Mouse (Mus musculus): Measurements from ENCODE around the gene Syn1. TPM values are rescaled to one million over a fixed set of nuclear protein-coding genes. Genes with fewer than 3 reads are reported as not detected.
A peak's percentile ranks its signal among the peaks of the same experiment; 100 is the strongest.

The Syn1 gene
- polyA plus RNA-seq, 1 experiment from 2014 or later, result 0.16 TPM

- TF ChIP-seq CTCF (IDR thresholded peaks at IDR 0.05; ENCODE audit: low read depth), result no peak
- Histone ChIP-seq H3K4me3 (replicated peaks; ENCODE audit: low read depth, low read length) (no peak overlapping the region), H3K27me3 (ENCODE audit: insufficient read depth, low read length) (no peaks in the 10 kb centered on the region), H3K27ac (peak overlapping the region; percentile 62), H3K4me2 (ENCODE audit: low read length) (peak overlapping the region; percentile 37; the same call in 1 of the 2 replicates), H3K9ac (ENCODE audit: low read depth, low read length) (no peak overlapping the region), H3K36me3 (ENCODE audit: insufficient read depth, low read length) (0 out of 2 replicates have a peak, but pooled peaks cover 5% of the 10 kb centered on the region), H3K9me3 (replicated peaks; ENCODE audit: low read length) (no peaks in the 10 kb centered on the region), H3K4me1 (replicated peaks; ENCODE audit: insufficient read depth, low read length) (no peaks in the 10 kb centered on the region)
- DNase-seq (ENCODE audit: low spot score) (peak; percentile 58), ATAC-seq (replicated peaks; ENCODE audit: low FRiP score, low read depth) (0 out of 2 replicates have a peak, but pooled peaks have one; percentile 8)
- WGBS, result 29% methylated on average over 2 of the region's 2 CpGs
Observed at GRCm38 (mm10) chrX:20847816-20848215, 73.0 kb downstream of the Syn1 start.

DNA sequence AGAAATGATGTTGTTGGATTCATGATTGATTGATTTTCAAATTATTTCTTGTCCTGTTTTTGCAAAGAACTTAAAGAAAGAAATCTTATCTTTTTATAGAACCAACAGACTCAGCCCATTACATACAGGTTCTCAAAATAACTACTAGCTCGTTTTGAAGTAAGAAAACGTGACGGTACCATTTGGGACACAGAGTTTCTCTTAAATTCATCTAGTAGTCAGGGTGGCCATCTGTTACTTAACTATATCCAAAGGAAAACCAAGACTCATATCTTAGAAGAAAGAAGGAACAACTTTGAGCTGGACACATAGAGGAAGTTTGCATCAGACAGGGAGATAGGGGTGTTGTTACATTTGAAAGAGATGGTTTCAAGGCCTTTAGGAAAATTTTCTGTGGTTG is 73.6 kb downstream of the Syn1 start:
- no peak for ATAC-seq (replicated peaks; ENCODE audit: low FRiP score, low read depth)

DNA sequence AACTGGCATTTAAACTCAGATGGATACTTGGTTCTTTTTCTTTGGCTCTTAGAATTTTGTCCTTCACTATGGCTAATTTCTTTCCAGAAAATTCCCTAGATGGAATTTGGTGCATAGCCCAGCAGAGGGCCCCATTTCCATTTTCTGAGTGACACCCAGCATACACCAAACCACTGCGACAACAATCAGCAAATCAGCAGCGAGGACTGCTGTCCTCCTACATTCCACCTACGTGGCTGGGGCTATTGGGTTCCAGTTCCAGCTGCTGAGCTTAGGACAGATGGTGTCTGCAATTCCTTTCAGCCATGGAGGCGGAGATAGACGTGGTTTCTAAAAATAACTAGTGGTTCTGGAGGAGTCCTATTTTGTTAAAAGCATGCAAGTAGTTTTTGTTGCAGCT is 91.9 kb downstream of the Syn1 start:
- DNase-seq (ENCODE audit: low spot score) (peak; percentile 90), ATAC-seq (replicated peaks; ENCODE audit: low FRiP score, low read depth) (peak; percentile 96)
- 20% methylated on average over 5 of the region's 5 CpGs for WGBS
- Histone ChIP-seq H3K4me2 (ENCODE audit: low read length) (no peak overlapping the region), H3K4me1 (replicated peaks; ENCODE audit: insufficient read depth, low read length) (no peaks in the 10 kb centered on the region), H3K27ac (no peak overlapping the region), H3K36me3 (ENCODE audit: insufficient read depth, low read length) (no peaks in the 10 kb centered on the region), H3K9ac (ENCODE audit: low read depth, low read length) (no peak overlapping the region), H3K4me3 (replicated peaks; ENCODE audit: low read depth, low read length) (no peak overlapping the region), H3K27me3 (ENCODE audit: insufficient read depth, low read length) (no peaks in the 10 kb centered on the region), H3K9me3 (replicated peaks; ENCODE audit: low read length) (no peaks in the 10 kb centered on the region)
- peak; percentile 70 for TF ChIP-seq CTCF (IDR thresholded peaks at IDR 0.05; ENCODE audit: low read depth)

More for the DNA sequence above, 73.6 kb downstream of the Syn1 start:
- H3K27ac ChIP-seq, result 0 out of 2 replicates have a peak overlapping the region, but pooled peaks have one; percentile 26
- 85% methylated on average over 3 of the region's 3 CpGs for whole genome bisulfite sequencing
- H3K9me3 ChIP-seq (replicated peaks; ENCODE audit: low read length), result no peaks in the 10 kb centered on the region
- no peak overlapping the region for H3K9ac ChIP-seq (ENCODE audit: low read depth, low read length)
- H3K4me3 ChIP-seq (replicated peaks; ENCODE audit: low read depth, low read length), result no peak overlapping the region
- no peak overlapping the region for H3K4me2 ChIP-seq (ENCODE audit: low read length)
- no peaks in the 10 kb centered on the region for H3K27me3 ChIP-seq (ENCODE audit: insufficient read depth, low read length)
- 0 out of 2 replicates have a peak, but pooled peaks cover 5% of the 10 kb centered on the region for H3K36me3 ChIP-seq (ENCODE audit: insufficient read depth, low read length)
- no peak for TF ChIP-seq CTCF (IDR thresholded peaks at IDR 0.05; ENCODE audit: low read depth)
- no peaks in the 10 kb centered on the region for H3K4me1 ChIP-seq (replicated peaks; ENCODE audit: insufficient read depth, low read length)
- no peak for DNase-seq (ENCODE audit: low spot score)

GRCm38 (mm10) chrX:20819708-20820426 is 100.9 kb downstream of the Syn1 start:
- no peaks in the 10 kb centered on the region for H3K36me3 ChIP-seq (ENCODE audit: insufficient read depth, low read length)
- H3K9me3 ChIP-seq (replicated peaks; ENCODE audit: low read length), result no peaks in the 10 kb centered on the region
- peak; percentile 59 for TF ChIP-seq CTCF (IDR thresholded peaks at IDR 0.05; ENCODE audit: low read depth)
- ATAC-seq (replicated peaks; ENCODE audit: low FRiP score, low read depth), result peak; percentile 47; the same call in 1 of the 2 replicates
- peak; percentile 77 for DNase-seq (ENCODE audit: low spot score)
- no peaks in the 10 kb centered on the region for H3K27me3 ChIP-seq (ENCODE audit: insufficient read depth, low read length)
- H3K9ac ChIP-seq (ENCODE audit: low read depth, low read length), result peak overlapping the region; percentile 47; the same call in 1 of the 2 replicates
- peak overlapping the region; percentile 31 for H3K4me3 ChIP-seq (replicated peaks; ENCODE audit: low read depth, low read length)
- H3K27ac ChIP-seq, result peak overlapping the region; percentile 71
- 44% methylated on average over 8 of the region's 8 CpGs for WGBS
- H3K4me2 ChIP-seq (ENCODE audit: low read length), result peak overlapping the region; percentile 65
- H3K4me1 ChIP-seq (replicated peaks; ENCODE audit: insufficient read depth, low read length), result no peaks in the 10 kb centered on the region

- Histone ChIP-seq H3K4me2 (ENCODE audit: low read length) (peak overlapping the region; percentile 65), H3K9me3 (replicated peaks; ENCODE audit: low read length) (no peaks in the 10 kb centered on the region), H3K36me3 (ENCODE audit: insufficient read depth, low read length) (no peaks in the 10 kb centered on the region), H3K4me3 (replicated peaks; ENCODE audit: low read depth, low read length) (peak overlapping the region; percentile 31), H3K27ac (peak overlapping the region; percentile 71), H3K27me3 (ENCODE audit: insufficient read depth, low read length) (no peaks in the 10 kb centered on the region), H3K9ac (ENCODE audit: low read depth, low read length) (peak overlapping the region; percentile 47; the same call in 1 of the 2 replicates), H3K4me1 (replicated peaks; ENCODE audit: insufficient read depth, low read length) (no peaks in the 10 kb centered on the region)
- WGBS, result 21% methylated on average over 17 of the region's 19 CpGs
- DNase-seq (ENCODE audit: low spot score) (peak; percentile 94), ATAC-seq (replicated peaks; ENCODE audit: low FRiP score, low read depth) (peak; percentile 95)
- TF ChIP-seq CTCF (IDR thresholded peaks at IDR 0.05; ENCODE audit: low read depth), result peak; percentile 87
Observed at GRCm38 (mm10) chrX:20819204-20819628, 101.6 kb downstream of the Syn1 start.

- no peak for DNase-seq (ENCODE audit: low spot score)
- Histone ChIP-seq H3K27me3 (ENCODE audit: insufficient read depth, low read length) (no peaks in the 10 kb centered on the region), H3K36me3 (ENCODE audit: insufficient read depth, low read length) (no peaks in the 10 kb centered on the region), H3K9me3 (replicated peaks; ENCODE audit: low read length) (no peaks in the 10 kb centered on the region), H3K4me1 (replicated peaks; ENCODE audit: insufficient read depth, low read length) (no peaks in the 10 kb centered on the region), H3K9ac (ENCODE audit: low read depth, low read length) (no peak overlapping the region), H3K27ac (no peak overlapping the region), H3K4me3 (replicated peaks; ENCODE audit: low read depth, low read length) (no peak overlapping the region), H3K4me2 (ENCODE audit: low read length) (no peak overlapping the region)
- WGBS, result 65% methylated on average over 6 of the region's 6 CpGs
- no peak for TF ChIP-seq CTCF (IDR thresholded peaks at IDR 0.05; ENCODE audit: low read depth)
- no peak for ATAC-seq (replicated peaks; ENCODE audit: low FRiP score, low read depth)
Observed at GRCm38 (mm10) chrX:20816974-20817373, 103.8 kb downstream of the Syn1 start.

Small RNAs within 50 kb of the gene (microRNA-seq; reads per million reads assigned to microRNA genes)
- gene Gm24824 (not detected), gene Mir5617 (not detected)

Other genes starting within 250 kb of the Syn1 start
- 78.9 and 81.6 TPM in 2 replicates for gene Cdk16, start 233.1 kb downstream of the Syn1 start, polyA plus RNA-seq (2015; fragmentation: Nextera tagmentation; extraction: Ambion mirVana)
- gene Usp11, start 217.1 kb downstream of the Syn1 start, polyA plus RNA-seq (2015; fragmentation: Nextera tagmentation; extraction: Ambion mirVana), result 16.3 and 16.4 TPM in 2 replicates
- 86.6 and 88.3 TPM in 2 replicates for gene Araf, start 123.2 kb downstream of the Syn1 start, polyA plus RNA-seq (2015; fragmentation: Nextera tagmentation; extraction: Ambion mirVana)
- 17.2 TPM in 2 replicates for gene Timp1, start 50.8 kb downstream of the Syn1 start, polyA plus RNA-seq (2015; fragmentation: Nextera tagmentation; extraction: Ambion mirVana)
- 5.0 and 5.4 TPM in 2 replicates for gene Cfp, start 10.6 kb upstream of the Syn1 start, polyA plus RNA-seq (2015; fragmentation: Nextera tagmentation; extraction: Ambion mirVana)
- gene Elk1, start 29.6 kb upstream of the Syn1 start, polyA plus RNA-seq (2015; fragmentation: Nextera tagmentation; extraction: Ambion mirVana), result 10.1 TPM in 2 replicates
- gene Uxt, start 41.0 kb upstream of the Syn1 start, polyA plus RNA-seq (2015; fragmentation: Nextera tagmentation; extraction: Ambion mirVana), result 79.2 and 85.4 TPM in 2 replicates
- 5.1 and 5.4 TPM in 2 replicates for gene Zfp182, start 141.3 kb upstream of the Syn1 start, polyA plus RNA-seq (2015; fragmentation: Nextera tagmentation; extraction: Ambion mirVana)
- not detected in 2 replicates for gene Spaca5, start 147.4 kb upstream of the Syn1 start, polyA plus RNA-seq (2015; fragmentation: Nextera tagmentation; extraction: Ambion mirVana)
- 0.96 and 1.3 TPM in 2 replicates for gene Zfp300, start 168.5 kb upstream of the Syn1 start, polyA plus RNA-seq (2015; fragmentation: Nextera tagmentation; extraction: Ambion mirVana)
- gene Ssxa1, start 194.8 kb upstream of the Syn1 start, polyA plus RNA-seq (2015; fragmentation: Nextera tagmentation; extraction: Ambion mirVana), result not detected in 2 replicates

Measured in kidney, postnatal 0 days (tissue).